Mouse (Mus musculus): ENCODE results near the gene Uhmk1. TPM values are rescaled to one million over a fixed set of nuclear protein-coding genes. Genes with fewer than 3 reads are reported as not detected.

The Uhmk1 gene
- polyA plus RNA-seq, 1 experiment from 2014 or later = 14.3 TPM

- Histone ChIP-seq H3K36me3 (replicated peaks) (peaks cover 74% of the 10 kb centered on the region), H3K27me3 (no peaks in the 10 kb centered on the region), H3K27ac (no peak overlapping the region), H3K4me3 (replicated peaks) (no peak overlapping the region), H3K4me2 (no peak overlapping the region), H3K9ac (no peak overlapping the region), H3K4me1 (no peaks in the 10 kb centered on the region), H3K9me3 (no peaks in the 10 kb centered on the region)
- 96% methylated on average over 6 of the region's 6 CpGs for WGBS
- ATAC-seq (ENCODE audit: low FRiP score) = no peak
Measured at GRCm38 (mm10) chr1:170206395-170206794, 8.8 kb downstream of the Uhmk1 start.

DNA sequence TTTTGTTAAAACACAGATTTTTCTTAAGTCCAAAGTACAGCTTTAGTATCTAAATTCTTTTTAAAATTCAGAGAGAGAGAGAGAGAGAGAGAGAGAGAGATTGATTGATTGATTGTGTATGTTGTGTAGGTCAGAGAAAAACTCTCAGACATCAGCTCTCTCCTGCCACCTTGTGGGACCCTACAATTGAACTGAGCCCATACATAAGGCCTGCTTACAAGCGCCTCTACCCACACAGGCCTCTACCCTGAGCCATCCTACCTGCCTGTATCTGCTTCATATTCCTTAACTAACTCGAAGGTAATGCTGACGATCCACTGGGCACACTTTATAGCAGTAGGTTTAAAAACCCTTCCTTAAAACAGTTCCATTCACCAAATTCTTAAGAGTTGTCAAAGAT lies 14.8 kb downstream of the Uhmk1 start:
- ATAC-seq (ENCODE audit: low FRiP score) = no peak
- H3K36me3 ChIP-seq (replicated peaks) = peaks cover 64% of the 10 kb centered on the region
- WGBS = 81% methylated on average over 3 of the region's 3 CpGs
- H3K4me3 ChIP-seq (replicated peaks) = no peak overlapping the region
- H3K9ac ChIP-seq = no peak overlapping the region
- no peak overlapping the region for H3K4me2 ChIP-seq
- no peaks in the 10 kb centered on the region for H3K27me3 ChIP-seq
- no peaks in the 10 kb centered on the region for H3K9me3 ChIP-seq
- H3K4me1 ChIP-seq = no peaks in the 10 kb centered on the region
- H3K27ac ChIP-seq = no peak overlapping the region

DNA sequence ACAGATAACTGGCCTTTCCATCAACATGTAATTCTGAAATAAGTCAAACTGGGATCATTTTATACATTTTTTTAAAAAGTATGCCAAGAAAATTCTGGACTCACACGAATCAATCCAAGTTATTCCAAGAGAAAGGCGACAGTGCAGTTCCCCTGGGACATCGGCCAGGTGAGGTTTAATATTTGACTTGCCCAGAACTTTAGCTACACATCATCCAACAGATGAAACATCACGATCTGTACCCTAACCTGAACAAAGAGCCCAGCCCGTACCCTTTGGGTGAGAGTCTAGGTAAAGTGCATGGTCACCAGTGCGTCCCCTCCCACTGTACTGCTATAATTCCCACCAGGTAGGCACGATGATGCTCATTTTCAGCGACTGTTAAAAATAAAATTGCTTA lies 19.0 kb downstream of the Uhmk1 start:
- H3K27me3 ChIP-seq = no peaks in the 10 kb centered on the region
- H3K4me2 ChIP-seq = no peak overlapping the region
- ATAC-seq (ENCODE audit: low FRiP score) = no peak
- H3K27ac ChIP-seq = no peak overlapping the region
- peaks cover 76% of the 10 kb centered on the region for H3K36me3 ChIP-seq (replicated peaks)
- H3K9ac ChIP-seq = no peak overlapping the region
- WGBS = 94% methylated on average over 8 of the region's 8 CpGs
- H3K4me3 ChIP-seq (replicated peaks) = no peak overlapping the region
- H3K9me3 ChIP-seq = no peaks in the 10 kb centered on the region
- no peaks in the 10 kb centered on the region for H3K4me1 ChIP-seq

GRCm38 (mm10) chr1:170191925-170192324 lies 23.3 kb downstream of the Uhmk1 start:
- H3K4me3 ChIP-seq (replicated peaks) = no peak overlapping the region
- H3K27ac ChIP-seq = no peak overlapping the region
- peaks cover 50% of the 10 kb centered on the region for H3K36me3 ChIP-seq (replicated peaks)
- H3K27me3 ChIP-seq = no peaks in the 10 kb centered on the region
- H3K9me3 ChIP-seq = no peaks in the 10 kb centered on the region
- no peaks in the 10 kb centered on the region for H3K4me1 ChIP-seq
- WGBS = 77% methylated on average over 1 of the region's 1 CpGs
- ATAC-seq (ENCODE audit: low FRiP score) = no peak
- H3K9ac ChIP-seq = no peak overlapping the region
- no peak overlapping the region for H3K4me2 ChIP-seq

GRCm38 (mm10) chr1:170190225-170190624 lies 25.0 kb downstream of the Uhmk1 start:
- no peaks in the 10 kb centered on the region for H3K4me1 ChIP-seq
- no peak overlapping the region for H3K27ac ChIP-seq
- H3K4me2 ChIP-seq = no peak overlapping the region
- H3K36me3 ChIP-seq (replicated peaks) = peaks cover 35% of the 10 kb centered on the region
- no peak for ATAC-seq (ENCODE audit: low FRiP score)
- H3K4me3 ChIP-seq (replicated peaks) = no peak overlapping the region
- no peaks in the 10 kb centered on the region for H3K27me3 ChIP-seq
- no peaks in the 10 kb centered on the region for H3K9me3 ChIP-seq
- 83% methylated on average over 4 of the region's 4 CpGs for WGBS
- H3K9ac ChIP-seq = no peak overlapping the region

- Histone ChIP-seq H3K4me2 (no peak overlapping the region), H3K4me3 (replicated peaks) (no peak overlapping the region), H3K4me1 (no peaks in the 10 kb centered on the region), H3K27me3 (no peaks in the 10 kb centered on the region), H3K27ac (no peak overlapping the region), H3K36me3 (replicated peaks) (peaks cover 19% of the 10 kb centered on the region), H3K9ac (no peak overlapping the region), H3K9me3 (no peaks in the 10 kb centered on the region)
- ATAC-seq (ENCODE audit: low FRiP score) = no peak
- WGBS = 90% methylated on average over 11 of the region's 11 CpGs
Measured at GRCm38 (mm10) chr1:170188601-170189000, 26.6 kb downstream of the Uhmk1 start.

- Histone ChIP-seq H3K27me3 (no peaks in the 10 kb centered on the region), H3K9ac (no peak overlapping the region), H3K4me2 (no peak overlapping the region), H3K27ac (no peak overlapping the region), H3K36me3 (replicated peaks) (peaks cover 5% of the 10 kb centered on the region; the same call in 1 of the 2 replicates), H3K9me3 (no peaks in the 10 kb centered on the region), H3K4me1 (no peaks in the 10 kb centered on the region), H3K4me3 (replicated peaks) (no peak overlapping the region)
- no peak for ATAC-seq (ENCODE audit: low FRiP score)
- WGBS = 92% methylated on average over 5 of the region's 5 CpGs
Measured at GRCm38 (mm10) chr1:170186531-170186930, 28.7 kb downstream of the Uhmk1 start.

- Histone ChIP-seq H3K9me3 (no peaks in the 10 kb centered on the region), H3K27ac (no peak overlapping the region), H3K4me2 (no peak overlapping the region), H3K36me3 (replicated peaks) (no peaks in the 10 kb centered on the region), H3K9ac (no peak overlapping the region), H3K4me3 (replicated peaks) (no peak overlapping the region), H3K27me3 (no peaks in the 10 kb centered on the region), H3K4me1 (no peaks in the 10 kb centered on the region)
- no peak for ATAC-seq (ENCODE audit: low FRiP score)
- 84% methylated on average over 3 of the region's 3 CpGs for WGBS
Measured at GRCm38 (mm10) chr1:170185137-170185536, 30.1 kb downstream of the Uhmk1 start.

GRCm38 (mm10) chr1:170182706-170183105 lies 32.5 kb downstream of the Uhmk1 start:
- Histone ChIP-seq H3K27ac (no peak overlapping the region), H3K9me3 (no peaks in the 10 kb centered on the region), H3K9ac (no peak overlapping the region), H3K27me3 (no peaks in the 10 kb centered on the region), H3K4me3 (replicated peaks) (no peak overlapping the region), H3K4me2 (no peak overlapping the region), H3K4me1 (no peaks in the 10 kb centered on the region), H3K36me3 (replicated peaks) (no peaks in the 10 kb centered on the region)
- no peak for ATAC-seq (ENCODE audit: low FRiP score)

- peaks cover 11% of the 10 kb centered on the region for H3K4me1 ChIP-seq
- ATAC-seq (ENCODE audit: low FRiP score) = no peak
- H3K4me2 ChIP-seq = no peak overlapping the region
- H3K27me3 ChIP-seq = no peaks in the 10 kb centered on the region
- H3K36me3 ChIP-seq (replicated peaks) = no peaks in the 10 kb centered on the region
- no peak overlapping the region for H3K27ac ChIP-seq
- WGBS = 86% methylated on average over 8 of the region's 8 CpGs
- H3K4me3 ChIP-seq (replicated peaks) = no peak overlapping the region
- no peaks in the 10 kb centered on the region for H3K9me3 ChIP-seq
- no peak overlapping the region for H3K9ac ChIP-seq
Measured at GRCm38 (mm10) chr1:170176661-170177239, 38.4 kb downstream of the Uhmk1 start.

DNA sequence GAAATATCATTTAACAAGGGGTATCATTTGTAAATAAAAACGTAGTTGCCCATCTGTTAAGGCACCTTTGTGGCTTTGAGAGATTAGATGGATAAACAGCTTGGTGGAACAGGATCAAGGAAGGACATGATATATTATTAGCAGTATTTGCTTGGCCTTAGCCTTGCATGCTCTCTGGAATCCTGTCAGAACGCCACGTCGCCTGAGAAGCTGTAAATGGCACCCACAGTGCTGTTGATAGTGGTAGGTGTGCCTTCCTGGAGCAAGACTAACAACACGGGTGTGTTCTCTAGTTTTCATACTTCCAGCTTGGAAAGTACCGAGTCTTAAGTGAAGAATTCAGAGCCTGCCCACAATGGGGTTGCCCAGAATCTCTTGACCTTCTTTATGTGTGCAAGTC lies 39.3 kb downstream of the Uhmk1 start:
- Histone ChIP-seq H3K4me1 (peaks cover 11% of the 10 kb centered on the region), H3K4me2 (no peak overlapping the region), H3K9me3 (no peaks in the 10 kb centered on the region), H3K27ac (no peak overlapping the region), H3K9ac (no peak overlapping the region), H3K4me3 (replicated peaks) (no peak overlapping the region), H3K27me3 (no peaks in the 10 kb centered on the region), H3K36me3 (replicated peaks) (no peaks in the 10 kb centered on the region)
- WGBS = 52% methylated on average over 6 of the region's 6 CpGs
- ATAC-seq (ENCODE audit: low FRiP score) = no peak

DNA sequence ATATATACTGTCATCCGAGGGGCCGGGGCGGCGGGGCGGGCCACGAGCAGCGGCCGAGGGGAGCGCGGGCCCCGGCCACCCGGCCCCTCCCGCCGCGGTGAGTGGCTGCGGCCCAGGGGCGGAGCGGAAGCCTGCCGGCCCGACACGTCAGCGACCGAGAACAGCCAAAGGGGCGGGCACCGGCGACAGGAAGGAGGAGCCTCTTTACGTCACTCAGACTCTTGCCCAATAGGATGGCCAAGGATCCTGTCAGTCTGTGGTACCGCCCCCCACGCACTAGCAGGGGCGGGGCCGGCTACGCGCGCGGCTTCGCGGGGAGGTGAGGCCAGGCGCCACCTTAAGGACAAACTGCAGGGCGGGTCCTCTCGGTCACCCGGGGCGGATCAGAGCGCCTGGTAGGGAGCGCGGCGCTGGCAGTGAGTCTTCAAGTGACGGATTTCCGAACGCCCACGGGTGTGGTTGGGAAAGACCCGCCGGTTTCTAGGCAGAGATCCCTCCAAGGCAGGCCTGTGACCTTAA lies 40.3 kb downstream of the Uhmk1 start, which contains the start of gene Uap1:
Gene Uap1, minus strand, starts transcription at position 144 of the 519 bp plus-strand sequence.
- peak; percentile 100 for ATAC-seq (ENCODE audit: low FRiP score)
- Histone ChIP-seq H3K36me3 (replicated peaks) (no peaks in the 10 kb centered on the region), H3K9me3 (no peaks in the 10 kb centered on the region), H3K27me3 (no peaks in the 10 kb centered on the region), H3K4me3 (replicated peaks) (peak within 1 kb of the TSS; percentile 81), H3K27ac (peak within 1 kb of the TSS; percentile 76), H3K9ac (peak within 1 kb of the TSS; percentile 81), H3K4me1 (peaks cover 11% of the 10 kb centered on the region), H3K4me2 (peak within 1 kb of the TSS; percentile 67)
- 1% methylated on average over 52 of the region's 52 CpGs for WGBS
